Comparison of ENCODE assay signal across 8 mouse cellular contexts in the genomic region with DNA sequence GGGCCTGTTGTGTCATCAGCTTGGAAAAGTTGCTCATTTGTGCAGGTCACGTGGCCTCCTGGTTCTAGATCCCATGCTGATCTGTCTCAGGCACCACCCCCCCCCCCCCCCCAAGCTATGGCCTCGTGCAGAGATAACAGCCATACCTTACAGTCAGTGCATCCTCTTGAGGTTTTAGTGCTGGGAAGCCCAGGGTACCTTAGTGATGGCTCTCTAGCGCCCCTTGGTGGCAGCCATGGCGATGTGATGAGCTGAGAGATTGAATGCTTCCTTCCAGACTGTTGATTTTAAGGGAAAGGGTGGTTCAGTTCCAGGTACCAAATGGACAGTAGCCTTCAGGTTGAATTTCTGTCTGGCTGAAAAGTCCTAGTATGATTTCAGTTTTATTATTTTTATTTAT. TPM values are rescaled to one million over a fixed set of nuclear protein-coding genes. Genes with fewer than 3 reads are reported as not detected.
DNase-seq lines count a peak whose midpoint lies in the region; ATAC-seq and TF ChIP-seq lines count a peak whose summit lies in the region.

No protein-coding gene starts in this region.

- H3K79me2 ChIP-seq in C2C12 (ENCODE audit: control insufficient read depth, insufficient read depth): peaks cover 3% of the 10 kb centered on the region

- peak; percentile 74 for TF ChIP-seq CTCF in C2C12 (IDR thresholded peaks at IDR 0.05; ENCODE audit: control insufficient read depth, insufficient read depth, insufficient read length)
- TF ChIP-seq CTCF in stomach, postnatal 0 days (IDR thresholded peaks at IDR 0.05; ENCODE audit: low read depth): peak; percentile 93

- H3K9me3 ChIP-seq in limb, embryonic 12.5 days: no peaks in the 10 kb centered on the region
- no peaks in the 10 kb centered on the region for H3K9me3 ChIP-seq in midbrain, embryonic 15.5 days
- H3K9me3 ChIP-seq in stomach, postnatal 0 days (ENCODE audit: control insufficient read depth, low read length): no peaks in the 10 kb centered on the region

- WGBS in limb, embryonic 12.5 days: 2% methylated on average over 4 of the region's 4 CpGs
- 11% methylated on average over 4 of the region's 4 CpGs for WGBS in midbrain, embryonic 15.5 days
- 14% methylated on average over 4 of the region's 4 CpGs for WGBS in stomach, postnatal 0 days

- H3K4me1 ChIP-seq in limb, embryonic 12.5 days (replicated peaks): peaks cover 48% of the 10 kb centered on the region
- H3K4me1 ChIP-seq in midbrain, embryonic 15.5 days: peaks cover 16% of the 10 kb centered on the region
- H3K4me1 ChIP-seq in stomach, postnatal 0 days (replicated peaks; ENCODE audit: control insufficient read depth, insufficient read depth): peaks cover 7% of the 10 kb centered on the region; the same call in 1 of the 2 replicates

- H3K4me3 ChIP-seq in C2C12 (ENCODE audit: insufficient read depth, poor library complexity, severe bottlenecking): no peak overlapping the region
- no peak overlapping the region for H3K4me3 ChIP-seq in limb, embryonic 12.5 days (replicated peaks)
- no peak overlapping the region for H3K4me3 ChIP-seq in midbrain, embryonic 15.5 days
- no peak overlapping the region for H3K4me3 ChIP-seq in stomach, postnatal 0 days (ENCODE audit: low read depth, low read length)

- H3ac ChIP-seq in C2C12 (ENCODE audit: control insufficient read depth, insufficient read length, low read depth): no peak overlapping the region

- H3K79me3 ChIP-seq in C2C12 (ENCODE audit: low read depth): peaks cover under 1% of the 10 kb centered on the region

- peaks cover 26% of the 10 kb centered on the region for H3K36me3 ChIP-seq in C2C12 (ENCODE audit: control insufficient read depth, insufficient read depth)
- H3K36me3 ChIP-seq in limb, embryonic 12.5 days: peaks cover 55% of the 10 kb centered on the region
- H3K36me3 ChIP-seq in midbrain, embryonic 15.5 days (replicated peaks): peaks cover 9% of the 10 kb centered on the region; the same call in 1 of the 2 replicates
- H3K36me3 ChIP-seq in stomach, postnatal 0 days (ENCODE audit: control insufficient read depth, insufficient read depth, low read length): peaks cover 4% of the 10 kb centered on the region; the same call in 1 of the 2 replicates

- no peak overlapping the region for H3K4me2 ChIP-seq in limb, embryonic 12.5 days
- H3K4me2 ChIP-seq in midbrain, embryonic 15.5 days: no peak overlapping the region
- H3K4me2 ChIP-seq in stomach, postnatal 0 days (replicated peaks; ENCODE audit: low read depth): no peak overlapping the region

- peak; percentile 89 for DNase-seq in adrenal gland, postnatal 14 days
- DNase-seq in embryo, embryonic 9.5 days (ENCODE audit: extremely low spot score): peak; percentile 71
- peak; percentile 75 for DNase-seq in kidney, adult 18-20 months
- DNase-seq in stomach, postnatal 0 days (ENCODE audit: low spot score): peak; percentile 77

- peak overlapping the region; percentile 79 for H3K27ac ChIP-seq in limb, embryonic 12.5 days
- H3K27ac ChIP-seq in midbrain, embryonic 15.5 days: no peak overlapping the region
- H3K27ac ChIP-seq in stomach, postnatal 0 days (replicated peaks): no peak overlapping the region

- H3K27me3 ChIP-seq in C2C12 (ENCODE audit: control insufficient read depth, insufficient read depth, insufficient read length): no peaks in the 10 kb centered on the region
- no peaks in the 10 kb centered on the region for H3K27me3 ChIP-seq in limb, embryonic 12.5 days
- H3K27me3 ChIP-seq in midbrain, embryonic 15.5 days (replicated peaks): no peaks in the 10 kb centered on the region
- H3K27me3 ChIP-seq in stomach, postnatal 0 days (ENCODE audit: control insufficient read depth, insufficient read depth, low read length): no peaks in the 10 kb centered on the region

- TF ChIP-seq EP300 in stomach, postnatal 0 days (optimal IDR thresholded peaks at IDR 0.05): no peak

- no peak overlapping the region for H3K9ac ChIP-seq in limb, embryonic 12.5 days (replicated peaks)
- no peak overlapping the region for H3K9ac ChIP-seq in midbrain, embryonic 15.5 days
- H3K9ac ChIP-seq in stomach, postnatal 0 days (ENCODE audit: low read length): no peak overlapping the region

- ATAC-seq in granulocyte monocyte progenitor cell, adult 5-6 weeks (replicated peaks; ENCODE audit: poor library complexity, severe bottlenecking): peak; percentile 96
- no peak; the same call in 1 of the 2 replicates for ATAC-seq in limb, embryonic 12.5 days (ENCODE audit: insufficient number of reproducible peaks, insufficient read depth, low FRiP score, low TSS enrichment, low read depth)
- ATAC-seq in midbrain, embryonic 15.5 days (replicated peaks): 0 out of 2 replicates have a peak, but pooled peaks have one; percentile 14
- peak; percentile 76 for ATAC-seq in stomach, postnatal 0 days (ENCODE audit: low FRiP score, low TSS enrichment)

TF ChIP-seq in C2C12, 6 proteins besides CTCF, POLR2A, EP300 and RAD21:
- no peak for TF ChIP-seq USF1 (IDR thresholded peaks at IDR 0.05; ENCODE audit: low read depth)
- TF ChIP-seq MYOG (IDR thresholded peaks at IDR 0.05; ENCODE audit: control insufficient read depth, extremely low read depth, insufficient read length): no peak
- TF ChIP-seq FOSL1 (IDR thresholded peaks at IDR 0.05; ENCODE audit: insufficient read depth, low read length, poor library complexity, severe bottlenecking): no peak

RNA-seq across cellular contexts. Expression of a gene that starts 32.2 kb away (rescaled TPM):
- 68.4 TPM for polyA plus RNA-seq in C2C12 (2012; fragmentation: generic; extraction: Trizol)
- 54.6 and 56.0 TPM in 2 replicates for total RNA-seq in adrenal gland, postnatal 14 days (2021)
- total RNA-seq in granulocyte monocyte progenitor cell, adult 5-6 weeks (2014; fragmentation: Nextera tagmentation): 2.9 and 4.4 TPM in 2 replicates
- total RNA-seq in granulocyte monocyte progenitor cell, adult 5-6 weeks (2017): 0.10 and 0.95 TPM in 2 replicates
- 23.6 and 26.3 TPM in 2 replicates for polyA plus RNA-seq in limb, embryonic 12.5 days (2016; fragmentation: Nextera tagmentation; extraction: Ambion mirVana)
- 12.5 and 14.1 TPM in 2 replicates for polyA plus RNA-seq in midbrain, embryonic 15.5 days (2015; fragmentation: Nextera tagmentation; extraction: Ambion mirVana)
- polyA plus RNA-seq in stomach, postnatal 0 days (2015; fragmentation: Nextera tagmentation; extraction: Ambion mirVana): 16.8 and 24.2 TPM in 2 replicates
